Mouse (Mus musculus) spleen, postnatal 14 days (tissue): ENCODE results near the gene Zfp493.
"Not testable (repeated sequence)": the region's sequence is repeated elsewhere in the genome, so short reads cannot be mapped to it uniquely, and the experiment has no call there.

Experiments used
- DNase-seq, 2 experiments: peaks; one replicate each; pipeline ENCODE4 v3.0.0; 2021 to 2022; ENCODE audit warnings: low spot score in 2 of 2

Gene Zfp493

GRCm38 (mm10) chr13:67779265-67780221, at the start of gene Zfp493:
Gene Zfp493, plus strand, starts transcription at chr13:67779693.
- DNase-seq: peak in 1 of 2 experiments; percentile 35

GRCm38 (mm10) chr13:67734391-67734790, 45.1 kb upstream of the Zfp493 start:
- not testable (repeated sequence) for DNase-seq

GRCm38 (mm10) chr13:67742941-67743340, 36.6 kb upstream of the Zfp493 start:
- DNase-seq: no peak

GRCm38 (mm10) chr13:67743896-67744295, 35.6 kb upstream of the Zfp493 start:
- no peak for DNase-seq

GRCm38 (mm10) chr13:67754333-67755306, 24.9 kb upstream of the Zfp493 start, which contains the start of gene Zfp85:
Gene Zfp85, minus strand, starts transcription at chr13:67755228.
- DNase-seq: peak; percentile 14 to 20

- no peak for DNase-seq
These were observed 23.7 kb upstream of the Zfp493 start for GRCm38 (mm10) chr13:67755761-67756160.

GRCm38 (mm10) chr13:67759966-67760365, 19.5 kb upstream of the Zfp493 start:
- DNase-seq: no peak

GRCm38 (mm10) chr13:67763031-67763768, 16.3 kb upstream of the Zfp493 start:
- DNase-seq: no peak

GRCm38 (mm10) chr13:67791921-67792455, 12.5 kb downstream of the Zfp493 start:
- no peak for DNase-seq

GRCm38 (mm10) chr13:67798618-67799017, 19.1 kb downstream of the Zfp493 start:
- no peak for DNase-seq

- not testable (repeated sequence) for DNase-seq
These were observed 19.7 kb downstream of the Zfp493 start for GRCm38 (mm10) chr13:67799151-67799550.

- DNase-seq: no peak
These were observed 32.2 kb downstream of the Zfp493 start for GRCm38 (mm10) chr13:67811651-67812210.

- DNase-seq: no peak
These were observed 33.6 kb downstream of the Zfp493 start for GRCm38 (mm10) chr13:67812961-67813709.

GRCm38 (mm10) chr13:67813710-67814660, 34.5 kb downstream of the Zfp493 start, which contains the start of gene Zfp273:
Gene Zfp273, plus strand, starts transcription at chr13:67813740.
- DNase-seq: peak; percentile 23 to 29

GRCm38 (mm10) chr13:67818636-67819035, 39.1 kb downstream of the Zfp493 start:
- DNase-seq: no peak

- DNase-seq: peak in 1 of 2 experiments; percentile 23
These were observed 51.4 kb downstream of the Zfp493 start, which contains the start of gene Gm10037 for GRCm38 (mm10) chr13:67830911-67831336. Gene Gm10037, plus strand, starts transcription at chr13:67831106.

- DNase-seq: not testable (repeated sequence)
These were observed 53.6 kb downstream of the Zfp493 start for GRCm38 (mm10) chr13:67833137-67833536.
